Mouse (Mus musculus) forebrain, embryonic 15.5 days (tissue): Measurements from ENCODE around the gene Ptpn6. TPM values are rescaled to one million over a fixed set of nuclear protein-coding genes. Genes with fewer than 3 reads are reported as not detected.

Source experiments
- ATAC-seq: fragments of 200-750 bp; cut with Nextera tagmentation; replicated peaks from 2 replicates; pipeline ENCODE4 v1.8.0; 2017; ENCODE audit warnings: mild to moderate bottlenecking, moderate TSS enrichment, moderate library complexity
- H3K27ac ChIP-seq: fragments of 300-500 bp; sonication (generic); replicated peaks from 2 replicates; pipeline ENCODE4 v1.5.1; 2015; ENCODE audit warnings: mild to moderate bottlenecking, inconsistent platforms
- H3K27me3 ChIP-seq: fragments of 300-500 bp; sonication (generic); 2 replicates; pipeline ENCODE4 v1.6.1; 2015; ENCODE audit warnings: inconsistent platforms
- H3K36me3 ChIP-seq: fragments of 300-500 bp; sonication (generic); 2 replicates; pipeline ENCODE4 v1.6.1; 2015; ENCODE audit warnings: mild to moderate bottlenecking, inconsistent platforms
- H3K4me1 ChIP-seq: fragments of 300-500 bp; sonication (generic); 2 replicates; pipeline ENCODE4 v1.6.1; 2015; ENCODE audit warnings: inconsistent platforms
- H3K4me2 ChIP-seq: fragments of 300-500 bp; sonication (generic); replicated peaks from 2 replicates; pipeline ENCODE4 v1.6.1; 2015; ENCODE audit warnings: mild to moderate bottlenecking, inconsistent platforms
- H3K4me3 ChIP-seq: fragments of 300-500 bp; sonication (generic); 2 replicates; pipeline ENCODE4 v1.5.1; 2015; ENCODE audit warnings: mild to moderate bottlenecking, inconsistent platforms
- H3K9ac ChIP-seq: fragments of 300-500 bp; sonication (generic); replicated peaks from 2 replicates; pipeline ENCODE4 v1.6.1; 2015; ENCODE audit warnings: mild to moderate bottlenecking, inconsistent platforms
- H3K9me3 ChIP-seq: fragments of 300-500 bp; sonication (generic); 2 replicates; pipeline ENCODE4 v1.6.1; 2016; ENCODE audit warnings: inconsistent platforms
- WGBS: fragments of 180-500 bp; shearing (Covaris S2); methylation state at CpG from one replicate; pipeline ENCODE4 v1.1.7; 2015; ENCODE audit warnings: mixed read lengths; 5-methylcytosine and 5-hydroxymethylcytosine counted together
- polyA plus RNA-seq: library from polyadenylated mRNA; unstranded; fragments of >200 nt; fragmentation: Nextera tagmentation; extraction: Ambion mirVana; gene quantifications from 2 replicates; pipeline ENCODE4 v1.2.1, GENCODE M21; 2015

The Ptpn6 gene
- polyA plus RNA-seq, 1 experiment from 2014 or later = 3.2 TPM

- ATAC-seq = no peak
- Histone ChIP-seq H3K36me3 (peaks cover 24% of the 10 kb centered on the region), H3K9me3 (no peaks in the 10 kb centered on the region), H3K4me2 (no peak overlapping the region), H3K4me3 (no peak overlapping the region), H3K9ac (no peak overlapping the region), H3K27ac (no peak overlapping the region), H3K4me1 (peaks cover 38% of the 10 kb centered on the region), H3K27me3 (no peaks in the 10 kb centered on the region)
- WGBS = 88% methylated on average over 8 of the region's 8 CpGs
Observed at GRCm38 (mm10) chr6:124750405-124750804, 11.9 kb upstream of the Ptpn6 start.

- H3K4me3 ChIP-seq = peak overlapping the region; percentile 57; the same call in 1 of the 2 replicates
- H3K27me3 ChIP-seq = no peaks in the 10 kb centered on the region
- WGBS = 89% methylated on average over 7 of the region's 7 CpGs
- H3K4me1 ChIP-seq = peaks cover 24% of the 10 kb centered on the region
- ATAC-seq = no peak; the same call in 1 of the 2 replicates
- H3K9ac ChIP-seq = no peak overlapping the region
- peaks cover 40% of the 10 kb centered on the region for H3K36me3 ChIP-seq
- peak overlapping the region; percentile 91 for H3K27ac ChIP-seq
- H3K9me3 ChIP-seq = no peaks in the 10 kb centered on the region
- peak overlapping the region; percentile 97 for H3K4me2 ChIP-seq
Observed at GRCm38 (mm10) chr6:124746654-124747632, 8.4 kb upstream of the Ptpn6 start.

DNA sequence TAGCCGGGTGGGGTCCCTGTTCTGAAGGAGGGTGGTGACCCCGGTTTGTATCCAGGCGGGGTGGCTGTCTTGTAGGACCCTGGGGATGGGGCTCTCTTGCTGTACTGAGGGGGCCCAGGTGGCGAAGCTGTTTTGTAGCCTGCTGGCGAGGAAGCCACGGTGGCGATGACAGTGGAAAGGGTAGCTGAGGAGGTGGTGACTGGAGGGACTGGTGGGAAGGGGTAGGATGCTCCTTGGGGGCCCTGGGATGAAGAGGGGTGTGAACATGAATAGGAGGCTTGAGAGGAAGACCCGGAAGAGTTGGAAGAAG is 7.7 kb upstream of the Ptpn6 start:
- Histone ChIP-seq H3K4me3 (peak overlapping the region; percentile 57), H3K9me3 (no peaks in the 10 kb centered on the region), H3K27me3 (no peaks in the 10 kb centered on the region), H3K27ac (peak overlapping the region; percentile 91), H3K4me2 (peak overlapping the region; percentile 97), H3K4me1 (peaks cover 29% of the 10 kb centered on the region), H3K9ac (peak overlapping the region; percentile 85), H3K36me3 (peaks cover 40% of the 10 kb centered on the region)
- peak; percentile 4; the same call in 1 of the 2 replicates for ATAC-seq
- 18% methylated on average over 8 of the region's 8 CpGs for WGBS

DNA sequence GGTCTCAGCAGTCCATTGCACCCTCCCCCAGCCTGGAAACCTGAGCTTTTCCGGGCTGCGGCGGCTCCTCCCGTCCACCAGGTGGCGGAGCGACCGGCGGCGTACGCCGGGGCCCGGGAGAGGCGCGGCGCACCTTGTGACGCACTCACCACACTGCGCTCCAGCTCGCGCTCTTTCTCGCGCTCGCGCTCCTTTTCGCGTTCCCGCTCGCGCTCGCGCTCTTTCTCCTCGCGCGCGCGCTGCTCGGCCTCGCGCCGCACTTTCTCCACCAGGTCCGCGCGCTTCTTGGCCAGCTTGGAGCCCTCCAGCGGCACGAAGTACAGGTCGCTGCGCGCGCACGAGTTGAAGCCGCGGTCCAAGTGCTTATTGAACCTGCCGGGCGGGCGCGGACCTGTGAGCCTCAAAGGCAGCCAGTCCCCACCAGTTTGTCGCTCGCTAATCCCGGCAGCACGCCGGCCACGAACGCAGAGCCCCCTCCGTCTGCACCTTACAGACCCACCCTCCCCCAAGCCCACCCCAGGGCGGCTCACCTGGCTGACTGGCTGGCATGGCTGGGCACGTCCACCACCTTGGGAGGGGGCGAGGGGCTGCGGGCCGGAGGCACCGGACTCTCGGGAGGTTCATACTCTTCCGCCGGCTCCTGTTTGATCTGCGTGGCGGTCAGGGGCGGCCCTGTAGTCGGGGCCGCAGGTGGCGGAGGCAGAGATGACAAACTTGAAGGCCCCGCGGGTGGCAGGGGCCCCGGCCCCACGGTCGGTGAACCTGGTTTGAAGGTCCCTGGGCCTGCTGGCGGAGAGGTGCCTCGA is 7.2 kb upstream of the Ptpn6 start:
- Histone ChIP-seq H3K27me3 (no peaks in the 10 kb centered on the region), H3K9me3 (no peaks in the 10 kb centered on the region), H3K36me3 (peaks cover 40% of the 10 kb centered on the region), H3K27ac (peak overlapping the region; percentile 91), H3K9ac (peak overlapping the region; percentile 85), H3K4me2 (peak overlapping the region; percentile 97), H3K4me3 (peak overlapping the region; percentile 57), H3K4me1 (peaks cover 29% of the 10 kb centered on the region)
- ATAC-seq = peak; percentile 84
- WGBS = under 1% methylated on average over 85 of the region's 85 CpGs

GRCm38 (mm10) chr6:124744755-124745321 is 6.3 kb upstream of the Ptpn6 start:
- 73% methylated on average over 26 of the region's 26 CpGs for WGBS
- H3K27me3 ChIP-seq = no peaks in the 10 kb centered on the region
- no peaks in the 10 kb centered on the region for H3K9me3 ChIP-seq
- peak overlapping the region; percentile 97 for H3K4me2 ChIP-seq
- no peak for ATAC-seq
- peak overlapping the region; percentile 48 for H3K9ac ChIP-seq
- H3K4me3 ChIP-seq = peak overlapping the region; percentile 57
- peaks cover 40% of the 10 kb centered on the region for H3K36me3 ChIP-seq
- H3K27ac ChIP-seq = peak overlapping the region; percentile 91
- peaks cover 32% of the 10 kb centered on the region for H3K4me1 ChIP-seq

- Histone ChIP-seq H3K4me3 (no peak overlapping the region), H3K9me3 (no peaks in the 10 kb centered on the region), H3K27me3 (no peaks in the 10 kb centered on the region), H3K9ac (no peak overlapping the region), H3K4me1 (peaks cover 42% of the 10 kb centered on the region), H3K27ac (no peak overlapping the region), H3K4me2 (no peak overlapping the region), H3K36me3 (peaks cover 33% of the 10 kb centered on the region)
- ATAC-seq = no peak
- 94% methylated on average over 8 of the region's 8 CpGs for WGBS
Observed at GRCm38 (mm10) chr6:124743647-124744046, 5.1 kb upstream of the Ptpn6 start.

DNA sequence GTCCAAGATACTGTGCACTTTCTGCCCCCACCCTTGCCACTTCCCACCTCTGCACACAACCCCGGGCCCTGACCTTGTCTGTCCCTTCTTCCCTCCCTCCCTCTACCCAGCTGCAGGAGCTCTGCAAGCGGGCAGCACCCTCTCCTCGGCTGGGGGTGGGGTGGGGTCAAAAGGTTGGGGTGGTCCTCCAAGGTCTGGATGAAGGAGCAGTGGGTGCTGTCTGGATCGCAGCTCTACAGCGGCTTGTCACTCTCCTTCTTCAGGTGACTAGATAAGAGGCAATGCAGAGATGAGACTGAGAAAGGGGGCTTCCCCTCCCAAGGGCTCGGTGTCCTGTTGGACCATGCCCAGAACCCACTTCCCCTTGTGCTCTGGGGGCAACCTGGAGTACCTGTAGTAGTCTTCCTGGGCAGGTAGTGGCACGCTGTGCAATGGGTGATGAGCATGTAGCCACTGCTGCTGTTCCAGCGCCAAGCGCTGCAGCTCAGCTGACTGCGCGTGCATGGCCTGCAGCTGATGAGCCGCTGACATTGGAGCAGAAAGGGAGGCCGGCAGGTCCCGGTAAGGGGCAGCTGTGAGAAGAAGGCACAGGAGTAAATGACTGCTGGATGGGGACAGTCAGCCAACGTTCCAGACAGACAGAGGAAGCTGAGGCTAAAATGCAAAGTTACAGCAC is 4.5 kb upstream of the Ptpn6 start:
- ATAC-seq = no peak
- Histone ChIP-seq H3K36me3 (peaks cover 27% of the 10 kb centered on the region), H3K4me3 (no peak overlapping the region), H3K27ac (no peak overlapping the region), H3K27me3 (no peaks in the 10 kb centered on the region), H3K4me1 (peaks cover 45% of the 10 kb centered on the region), H3K4me2 (no peak overlapping the region), H3K9ac (no peak overlapping the region), H3K9me3 (no peaks in the 10 kb centered on the region)
- whole genome bisulfite sequencing = 89% methylated on average over 15 of the region's 15 CpGs

- Histone ChIP-seq H3K4me1 (peaks cover 44% of the 10 kb centered on the region), H3K27me3 (no peaks in the 10 kb centered on the region), H3K27ac (peak overlapping the region; percentile 98), H3K4me3 (peak overlapping the region; percentile 60), H3K9ac (peak overlapping the region; percentile 90), H3K4me2 (peak overlapping the region; percentile 73), H3K36me3 (peaks cover 17% of the 10 kb centered on the region; the same call in 1 of the 2 replicates), H3K9me3 (no peaks in the 10 kb centered on the region)
- 73% methylated on average over 3 of the region's 3 CpGs for WGBS
- ATAC-seq = no peak
Observed at GRCm38 (mm10) chr6:124741842-124742241, 3.3 kb upstream of the Ptpn6 start.

- H3K4me1 ChIP-seq = peaks cover 36% of the 10 kb centered on the region
- peak within 1 kb of the TSS; percentile 73 for H3K4me2 ChIP-seq
- ATAC-seq = peak; percentile 80
- H3K27me3 ChIP-seq = no peaks in the 10 kb centered on the region
- H3K4me3 ChIP-seq = peak within 1 kb of the TSS; percentile 60
- WGBS = under 1% methylated on average over 41 of the region's 41 CpGs
- peak within 1 kb of the TSS; percentile 90 for H3K9ac ChIP-seq
- no peaks in the 10 kb centered on the region for H3K9me3 ChIP-seq
- H3K36me3 ChIP-seq = peaks cover 17% of the 10 kb centered on the region; the same call in 1 of the 2 replicates
- H3K27ac ChIP-seq = peak within 1 kb of the TSS; percentile 98
Observed at GRCm38 (mm10) chr6:124740888-124741761, 2.6 kb upstream of the Ptpn6 start, which contains the start of gene Grcc10. TSS of gene Grcc10 (minus strand) at chr6:124741374.

DNA sequence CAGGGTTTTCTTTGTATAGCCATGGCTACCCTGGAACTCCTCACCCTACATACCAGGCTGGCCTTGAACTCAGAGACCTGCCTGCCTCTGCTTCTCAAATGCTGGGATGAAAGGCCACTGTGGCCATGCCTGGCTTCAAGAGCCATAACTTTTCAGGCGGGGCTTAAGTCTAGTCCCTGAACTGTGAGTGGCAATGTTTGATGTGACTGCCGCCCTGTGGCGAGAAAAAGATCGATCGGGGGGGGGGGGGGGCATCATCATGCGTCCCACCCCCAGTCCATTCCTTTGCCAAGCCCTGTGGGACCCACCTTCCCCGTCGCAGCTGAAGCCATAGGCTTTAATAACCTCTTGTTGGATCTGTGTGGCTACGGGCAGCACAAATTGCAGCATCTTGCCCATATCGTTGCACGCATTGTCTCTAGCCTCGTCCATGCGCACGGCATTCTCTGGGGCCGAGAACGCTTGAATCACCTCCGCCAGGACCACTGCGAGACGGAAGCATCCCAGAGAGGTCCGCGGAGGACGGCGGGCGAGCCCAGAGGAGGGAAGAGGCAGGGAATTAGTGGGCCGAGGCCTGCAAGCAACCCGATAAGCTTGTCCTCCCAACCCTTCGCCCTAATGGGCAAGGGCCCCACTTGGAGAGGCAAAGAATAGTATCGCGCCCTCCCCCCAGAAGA is 1.8 kb upstream of the Ptpn6 start:
- no peaks in the 10 kb centered on the region for H3K27me3 ChIP-seq
- H3K27ac ChIP-seq = peak overlapping the region; percentile 98
- H3K36me3 ChIP-seq = peaks cover 17% of the 10 kb centered on the region; the same call in 1 of the 2 replicates
- ATAC-seq = peak; percentile 24
- H3K9me3 ChIP-seq = no peaks in the 10 kb centered on the region
- H3K9ac ChIP-seq = peak overlapping the region; percentile 90
- H3K4me2 ChIP-seq = peak overlapping the region; percentile 73
- under 1% methylated on average over 29 of the region's 29 CpGs for WGBS
- H3K4me3 ChIP-seq = peak overlapping the region; percentile 60
- H3K4me1 ChIP-seq = peaks cover 32% of the 10 kb centered on the region
